Mouse (Mus musculus): ENCODE measurements around the gene Zmynd8. TPM values are rescaled to one million over a fixed set of nuclear protein-coding genes. Genes with fewer than 3 reads are reported as not detected.
A peak's percentile ranks its signal among the peaks of the same experiment; 100 is the strongest.

Zmynd8 gene
- polyA plus RNA-seq (2012; rRNA removed): 27.9 and 37.7 TPM in 2 replicates

GRCm38 (mm10) chr2:165898202-165899194 lies at the start of gene Zmynd8:
TSS of gene Zmynd8 (minus strand) at chr2:165899016.
- DNase-seq (ENCODE audit: low read depth): no peak

GRCm38 (mm10) chr2:165948007-165948406 lies 49.2 kb upstream of the Zmynd8 start:
- no peak for DNase-seq (ENCODE audit: low read depth)

- DNase-seq (ENCODE audit: low read depth): no peak
Measured at GRCm38 (mm10) chr2:165946046-165946564, 47.3 kb upstream of the Zmynd8 start.

- DNase-seq (ENCODE audit: low read depth): no peak
Measured at GRCm38 (mm10) chr2:165944576-165945351, 45.9 kb upstream of the Zmynd8 start.

GRCm38 (mm10) chr2:165943113-165943512 lies 44.3 kb upstream of the Zmynd8 start:
- no peak for DNase-seq (ENCODE audit: low read depth)

- DNase-seq (ENCODE audit: low read depth): no peak
Measured at GRCm38 (mm10) chr2:165936106-165936505, 37.3 kb upstream of the Zmynd8 start.

GRCm38 (mm10) chr2:165927705-165928104 lies 28.9 kb upstream of the Zmynd8 start:
- DNase-seq (ENCODE audit: low read depth): no peak

GRCm38 (mm10) chr2:165926191-165926590 lies 27.4 kb upstream of the Zmynd8 start:
- DNase-seq (ENCODE audit: low read depth): no peak

GRCm38 (mm10) chr2:165925144-165925543 lies 26.3 kb upstream of the Zmynd8 start:
- no peak for DNase-seq (ENCODE audit: low read depth)

- no peak for DNase-seq (ENCODE audit: low read depth)
Measured at GRCm38 (mm10) chr2:165924695-165925094, 25.9 kb upstream of the Zmynd8 start.

GRCm38 (mm10) chr2:165923715-165924114 lies 24.9 kb upstream of the Zmynd8 start:
- DNase-seq (ENCODE audit: low read depth): no peak

GRCm38 (mm10) chr2:165922994-165923393 lies 24.2 kb upstream of the Zmynd8 start:
- no peak for DNase-seq (ENCODE audit: low read depth)

- no peak for DNase-seq (ENCODE audit: low read depth)
Measured at GRCm38 (mm10) chr2:165922047-165922728, 23.4 kb upstream of the Zmynd8 start.

- DNase-seq (ENCODE audit: low read depth): no peak
Measured at GRCm38 (mm10) chr2:165914298-165914697, 15.5 kb upstream of the Zmynd8 start.

- no peak for DNase-seq (ENCODE audit: low read depth)
Measured at GRCm38 (mm10) chr2:165913073-165913472, 14.3 kb upstream of the Zmynd8 start.

GRCm38 (mm10) chr2:165909731-165910130 lies 10.9 kb upstream of the Zmynd8 start:
- DNase-seq (ENCODE audit: low read depth): peak; percentile 97

- DNase-seq (ENCODE audit: low read depth): no peak
Measured at GRCm38 (mm10) chr2:165907199-165907598, 8.4 kb upstream of the Zmynd8 start.

GRCm38 (mm10) chr2:165906332-165906945 lies 7.6 kb upstream of the Zmynd8 start:
- no peak for DNase-seq (ENCODE audit: low read depth)

GRCm38 (mm10) chr2:165901127-165901384 lies 2.2 kb upstream of the Zmynd8 start:
- DNase-seq (ENCODE audit: low read depth): no peak

GRCm38 (mm10) chr2:165900351-165901126 lies 1.7 kb upstream of the Zmynd8 start:
- no peak for DNase-seq (ENCODE audit: low read depth)

GRCm38 (mm10) chr2:165899923-165900322 lies 1.1 kb upstream of the Zmynd8 start:
- DNase-seq (ENCODE audit: low read depth): no peak
